Mouse (Mus musculus) myocyte (in vitro differentiated cells): ENCODE results near the gene Wdr62. TPM values are rescaled to one million over a fixed set of nuclear protein-coding genes. Genes with fewer than 3 reads are reported as not detected.

ENCODE experiments used
- H3K27me3 ChIP-seq: one replicate; pipeline ENCODE4 v1.6.1; 2011; ENCODE audit not compliant: control insufficient read depth, insufficient read depth, insufficient read length
- H3K36me3 ChIP-seq: one replicate; pipeline ENCODE4 v1.6.1; 2011; ENCODE audit not compliant: control insufficient read depth, insufficient read depth
- H3K4me2 ChIP-seq: one replicate; pipeline ENCODE4 v1.6.1; 2011; ENCODE audit warnings: low read depth, control low read depth
- H3K4me3 ChIP-seq: one replicate; pipeline ENCODE4 v1.5.1; 2011; ENCODE audit warnings: mild to moderate bottlenecking, control low read depth, moderate library complexity
- H3K79me2 ChIP-seq: one replicate; pipeline ENCODE4 v1.6.1; 2011; ENCODE audit not compliant: control insufficient read depth, insufficient read depth
- H3ac ChIP-seq: one replicate; pipeline ENCODE4 v1.6.1; 2011; ENCODE audit not compliant: control insufficient read depth, insufficient read length
- CEBPB ChIP-seq: IDR thresholded peaks from 2 replicates; pipeline ENCODE4 v1.6.1; 2011; ENCODE audit warnings: mild to moderate bottlenecking, moderate library complexity; ENCODE audit not compliant: poor library complexity, insufficient read depth, severe bottlenecking
- E2F4 ChIP-seq: IDR thresholded peaks from one replicate; pipeline ENCODE4 v1.6.1; 2011; ENCODE audit warnings: mild to moderate bottlenecking, control low read depth, moderate library complexity; ENCODE audit not compliant: insufficient read depth
- MAX ChIP-seq: IDR thresholded peaks from one replicate; pipeline ENCODE4 v1.6.1; 2011; ENCODE audit warnings: low read depth, mild to moderate bottlenecking, control low read depth
- MYOD1 ChIP-seq, 3 experiments: IDR thresholded peaks; one replicate each; pipeline ENCODE4 v1.6.1; 2011; ENCODE audit warnings: control low read depth in 2 of 3, low read depth in 2 of 3, mild to moderate bottlenecking in 2 of 3, moderate library complexity in 1 of 3; ENCODE audit not compliant: insufficient read length in 2 of 3, control insufficient read depth in 1 of 3
- MYOG ChIP-seq, 3 experiments: IDR thresholded peaks; one replicate each; pipeline ENCODE4 v1.6.1; 2011; ENCODE audit warnings: control low read depth in 2 of 3, low read depth in 2 of 3, mild to moderate bottlenecking in 2 of 3; ENCODE audit not compliant: insufficient read length in 2 of 3, control insufficient read depth in 1 of 3, insufficient read depth in 1 of 3
- POLR2A ChIP-seq: IDR thresholded peaks from one replicate; pipeline ENCODE4 v1.6.1; 2011; ENCODE audit warnings: low read depth, mild to moderate bottlenecking, control low read depth, moderate library complexity; ENCODE audit not compliant: insufficient read length
- POLR2AphosphoS2 ChIP-seq: IDR thresholded peaks from one replicate; pipeline ENCODE4 v1.6.1; 2011; ENCODE audit warnings: low read depth, control low read depth; ENCODE audit not compliant: insufficient read length
- REST ChIP-seq: IDR thresholded peaks from one replicate; pipeline ENCODE4 v1.6.1; 2011; ENCODE audit warnings: mild to moderate bottlenecking, control low read depth, moderate library complexity; ENCODE audit not compliant: insufficient read depth, insufficient read length
- SRF ChIP-seq: IDR thresholded peaks from one replicate; pipeline ENCODE4 v1.6.1; 2011; ENCODE audit warnings: low read depth; ENCODE audit not compliant: control insufficient read depth, insufficient read length
- TCF12 ChIP-seq: IDR thresholded peaks from one replicate; pipeline ENCODE4 v1.6.1; 2011; ENCODE audit warnings: mild to moderate bottlenecking, control low read depth; ENCODE audit not compliant: poor library complexity, insufficient read depth, severe bottlenecking
- TCF3 ChIP-seq: IDR thresholded peaks from one replicate; pipeline ENCODE4 v1.6.1; 2011; ENCODE audit warnings: low read depth, control low read depth; ENCODE audit not compliant: insufficient read length
- USF1 ChIP-seq: IDR thresholded peaks from one replicate; pipeline ENCODE4 v1.6.1; 2011; ENCODE audit warnings: low read depth, mild to moderate bottlenecking, control low read depth, moderate library complexity
- polyA plus RNA-seq: library from polyadenylated mRNA; unstranded; fragments of >200 nt; fragmentation: generic; extraction: Trizol; gene quantifications from one replicate; pipeline ENCODE4 v1.2.1, GENCODE M21; 2012; ENCODE audit warnings: missing spikeins

The Wdr62 gene
- polyA plus RNA-seq, 1 experiment: 5.0 TPM

DNA sequence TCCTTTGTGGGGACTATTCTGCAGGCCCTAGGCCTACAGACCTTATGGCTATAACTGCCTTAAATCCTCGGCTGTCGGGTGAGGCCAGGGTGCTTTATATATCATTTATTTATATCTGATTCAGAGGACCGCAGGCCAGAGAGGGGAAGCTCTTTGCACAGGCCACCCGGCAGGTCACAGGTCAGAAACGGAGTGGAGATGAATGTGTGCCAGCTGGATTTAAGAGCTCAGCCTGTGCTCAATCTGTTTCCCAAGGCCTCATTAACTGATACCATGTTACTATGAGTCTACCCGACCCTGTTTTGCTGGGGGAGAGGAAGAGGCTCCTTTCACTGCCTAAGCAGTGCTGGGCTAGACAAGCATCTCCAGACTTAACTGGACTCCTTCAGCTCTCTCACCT lies 5.8 kb downstream of the Wdr62 start:
- TF ChIP-seq POLR2AphosphoS2 (no peak), CEBPB (no peak), MYOD1 (IDR thresholded peaks at IDR 0.05; ENCODE audit: control insufficient read depth in 1 of 3, insufficient read length in 2 of 3, low read depth in 2 of 3) (no peak), SRF (no peak), USF1 (no peak), E2F4 (no peak), REST (no peak), MAX (no peak), TCF3 (no peak), POLR2A (no peak), TCF12 (no peak), MYOG (IDR thresholded peaks at IDR 0.05; ENCODE audit: control insufficient read depth in 1 of 3, insufficient read depth in 1 of 3, insufficient read length in 2 of 3, low read depth in 2 of 3) (no peak)

DNA sequence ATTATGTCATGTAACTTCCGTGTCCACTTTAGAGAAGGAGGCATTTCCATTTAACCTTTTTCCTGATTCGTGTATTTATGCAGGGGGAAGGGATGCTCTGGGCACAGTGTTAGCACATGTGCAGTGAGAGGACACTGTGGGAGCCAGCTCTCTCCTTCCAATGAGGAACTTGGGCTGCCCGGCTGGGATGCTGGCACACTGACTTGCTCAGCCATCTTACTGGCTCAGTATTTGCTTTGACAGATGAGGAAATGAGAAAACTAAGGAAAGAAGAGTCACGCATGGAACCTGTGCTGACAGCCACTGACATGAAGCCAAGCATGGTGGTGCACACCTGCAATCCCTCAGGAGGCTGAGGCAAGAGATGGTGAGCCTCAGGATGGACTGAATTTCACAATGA lies 10.6 kb downstream of the Wdr62 start:
- Histone ChIP-seq H3ac (no peak overlapping the region), H3K27me3 (no peaks in the 10 kb centered on the region), H3K4me2 (no peak overlapping the region), H3K36me3 (no peaks in the 10 kb centered on the region), H3K79me2 (no peaks in the 10 kb centered on the region), H3K4me3 (no peak overlapping the region)
- TF ChIP-seq REST: no peak
- TF ChIP-seq MYOD1 (IDR thresholded peaks at IDR 0.05; ENCODE audit: control insufficient read depth in 1 of 3, insufficient read length in 2 of 3, low read depth in 2 of 3): no peak
- TF ChIP-seq CEBPB: no peak
- TF ChIP-seq POLR2AphosphoS2: no peak
- TF ChIP-seq SRF: no peak
- TF ChIP-seq MYOG (IDR thresholded peaks at IDR 0.05; ENCODE audit: control insufficient read depth in 1 of 3, insufficient read depth in 1 of 3, insufficient read length in 2 of 3, low read depth in 2 of 3): no peak
- no peak for TF ChIP-seq TCF12
- no peak for TF ChIP-seq USF1
- TF ChIP-seq POLR2A: no peak
- TF ChIP-seq MAX: no peak
- TF ChIP-seq TCF3: no peak
- TF ChIP-seq E2F4: no peak

More for the DNA sequence above, 5.8 kb downstream of the Wdr62 start:
- H3K36me3 ChIP-seq: no peaks in the 10 kb centered on the region
- no peak overlapping the region for H3K4me2 ChIP-seq
- no peaks in the 10 kb centered on the region for H3K79me2 ChIP-seq
- H3K4me3 ChIP-seq: no peak overlapping the region
- no peak overlapping the region for H3ac ChIP-seq
- no peaks in the 10 kb centered on the region for H3K27me3 ChIP-seq

DNA sequence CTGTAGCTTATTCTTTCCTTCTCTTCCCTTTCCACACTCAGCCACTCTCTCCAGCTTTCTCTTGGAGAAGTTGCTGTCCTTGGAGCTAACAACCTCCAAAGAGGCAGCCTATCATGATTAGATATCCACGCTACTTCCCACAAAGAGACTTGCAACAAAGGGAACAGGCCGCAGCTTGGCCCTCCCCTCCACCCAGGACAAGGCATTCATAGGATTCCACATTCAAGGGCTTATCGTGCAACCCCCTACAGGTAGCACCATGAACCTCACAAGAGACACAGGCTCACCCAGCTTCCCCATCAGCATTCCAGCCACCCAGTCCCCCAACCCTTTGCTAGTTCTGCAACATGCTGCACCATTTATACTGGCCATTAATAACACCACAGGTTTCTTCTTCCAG lies 13.4 kb downstream of the Wdr62 start:
- Histone ChIP-seq H3K27me3 (no peaks in the 10 kb centered on the region), H3K79me2 (no peaks in the 10 kb centered on the region), H3K4me2 (no peak overlapping the region), H3K4me3 (no peak overlapping the region), H3K36me3 (no peaks in the 10 kb centered on the region), H3ac (no peak overlapping the region)
- TF ChIP-seq POLR2A: no peak
- TF ChIP-seq TCF12: no peak
- no peak for TF ChIP-seq MAX
- no peak for TF ChIP-seq MYOD1 (IDR thresholded peaks at IDR 0.05; ENCODE audit: control insufficient read depth in 1 of 3, insufficient read length in 2 of 3, low read depth in 2 of 3)
- no peak for TF ChIP-seq E2F4
- TF ChIP-seq USF1: no peak
- no peak for TF ChIP-seq REST
- TF ChIP-seq CEBPB: no peak
- no peak for TF ChIP-seq POLR2AphosphoS2
- no peak for TF ChIP-seq SRF
- TF ChIP-seq TCF3: no peak
- no peak for TF ChIP-seq MYOG (IDR thresholded peaks at IDR 0.05; ENCODE audit: control insufficient read depth in 1 of 3, insufficient read depth in 1 of 3, insufficient read length in 2 of 3, low read depth in 2 of 3)

DNA sequence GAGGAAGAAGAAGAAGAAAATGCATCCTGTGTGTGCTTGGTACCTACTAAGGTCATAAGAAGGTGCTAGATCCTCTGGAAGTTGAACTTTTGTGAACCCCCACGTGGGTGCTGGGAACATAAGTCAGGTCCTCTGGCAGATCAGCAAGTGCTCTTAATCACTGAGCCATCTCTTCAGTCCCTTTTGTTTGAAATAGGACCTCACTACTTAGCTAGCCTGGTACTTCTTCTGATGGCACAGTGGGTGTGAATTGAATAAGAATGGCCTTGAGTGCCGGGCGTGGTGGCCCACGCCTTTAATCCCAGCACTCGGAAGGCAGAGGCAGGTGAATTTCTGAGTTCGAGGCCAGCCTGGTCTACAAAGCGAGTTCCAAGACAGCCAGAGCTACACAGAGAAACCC lies 14.3 kb downstream of the Wdr62 start:
- TF ChIP-seq E2F4 (no peak), USF1 (no peak), MYOG (IDR thresholded peaks at IDR 0.05; ENCODE audit: control insufficient read depth in 1 of 3, insufficient read depth in 1 of 3, insufficient read length in 2 of 3, low read depth in 2 of 3) (no peak), MAX (no peak), SRF (no peak), MYOD1 (IDR thresholded peaks at IDR 0.05; ENCODE audit: control insufficient read depth in 1 of 3, insufficient read length in 2 of 3, low read depth in 2 of 3) (no peak), POLR2AphosphoS2 (no peak), REST (no peak), TCF12 (no peak), TCF3 (no peak), POLR2A (no peak), CEBPB (no peak)
- H3K79me2 ChIP-seq: no peaks in the 10 kb centered on the region
- H3K4me2 ChIP-seq: no peak overlapping the region
- no peaks in the 10 kb centered on the region for H3K36me3 ChIP-seq
- H3K27me3 ChIP-seq: no peaks in the 10 kb centered on the region
- no peak overlapping the region for H3ac ChIP-seq
- H3K4me3 ChIP-seq: no peak overlapping the region

DNA sequence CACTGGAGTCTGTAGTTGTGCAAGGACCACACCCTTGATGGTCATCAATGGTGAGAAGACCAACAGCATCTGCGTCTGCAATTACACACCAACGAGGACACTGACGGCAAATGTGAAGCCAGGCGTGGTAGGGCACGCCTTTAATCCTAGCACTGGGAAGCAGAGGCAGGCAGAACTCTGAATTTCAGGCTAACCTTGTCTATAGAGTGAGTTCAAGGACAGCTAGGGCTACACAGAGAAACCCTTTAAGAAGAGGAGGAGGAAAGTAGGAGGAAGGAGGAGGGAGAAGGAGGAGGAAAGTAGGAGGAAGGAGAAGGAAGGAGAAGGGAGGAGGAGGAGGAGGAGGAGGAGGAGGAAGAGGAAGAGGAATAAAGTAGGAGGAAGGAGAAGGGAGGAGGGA lies 14.7 kb downstream of the Wdr62 start:
- no peak overlapping the region for H3K4me3 ChIP-seq
- no peak overlapping the region for H3ac ChIP-seq
- H3K4me2 ChIP-seq: no peak overlapping the region
- H3K36me3 ChIP-seq: no peaks in the 10 kb centered on the region
- no peaks in the 10 kb centered on the region for H3K27me3 ChIP-seq
- H3K79me2 ChIP-seq: no peaks in the 10 kb centered on the region
- TF ChIP-seq MAX (no peak), USF1 (no peak), REST (no peak), E2F4 (no peak), MYOD1 (IDR thresholded peaks at IDR 0.05; ENCODE audit: control insufficient read depth in 1 of 3, insufficient read length in 2 of 3, low read depth in 2 of 3) (no peak), TCF12 (no peak), TCF3 (no peak), MYOG (IDR thresholded peaks at IDR 0.05; ENCODE audit: control insufficient read depth in 1 of 3, insufficient read depth in 1 of 3, insufficient read length in 2 of 3, low read depth in 2 of 3) (no peak), SRF (no peak), CEBPB (no peak), POLR2AphosphoS2 (no peak), POLR2A (no peak)
